Mouse (Mus musculus) kidney, adult 2 months (tissue): ENCODE measurements at regions not wholly inside any gene's neighbourhood (a gene's known extent, or its start where the extent isn't known, plus 50 kb on each side); places are given as distances from the start of the nearest gene placed in this dataset.

ENCODE experiments used
- DNase-seq: peaks from one replicate; pipeline ENCODE4 v3.0.0; 2021
- H3K27ac ChIP-seq: fragments of 200-500 bp; 2 replicates; pipeline ENCODE4 v1.5.1; 2012; ENCODE audit warnings: low read depth, low read length, control low read depth, inconsistent platforms; ENCODE audit not compliant: insufficient read depth
- H3K27me3 ChIP-seq: fragments of 200-500 bp; replicated peaks from 2 replicates; pipeline ENCODE4 v1.6.1; 2012; ENCODE audit warnings: mild to moderate bottlenecking, moderate library complexity, low read length, inconsistent platforms; ENCODE audit not compliant: control insufficient read depth, insufficient read depth
- H3K36me3 ChIP-seq: fragments of 200-500 bp; 2 replicates; pipeline ENCODE4 v1.6.1; 2012; ENCODE audit warnings: mild to moderate bottlenecking, moderate library complexity, low read length, inconsistent platforms; ENCODE audit not compliant: control insufficient read depth, insufficient read depth
- H3K4me1 ChIP-seq: fragments of 200-500 bp; 2 replicates; pipeline ENCODE4 v1.6.1; 2011; ENCODE audit warnings: low read length; ENCODE audit not compliant: control insufficient read depth, insufficient read depth
- H3K4me3 ChIP-seq: fragments of 200-500 bp; 2 replicates; pipeline ENCODE4 v1.5.1; 2011; ENCODE audit warnings: mild to moderate bottlenecking, low read depth, low read length, control low read depth; ENCODE audit not compliant: insufficient read depth
- CTCF ChIP-seq: fragments of 200-500 bp; conservative IDR thresholded peaks from 2 replicates; pipeline ENCODE4 v1.5.1; 2011; ENCODE audit warnings: low read depth, mild to moderate bottlenecking, control low read depth, low read length, moderate library complexity, mixed read lengths; ENCODE audit not compliant: insufficient read depth, insufficient read length
- POLR2A ChIP-seq: fragments of 200-500 bp; IDR thresholded peaks from one replicate; pipeline ENCODE4 v1.6.1; 2011; ENCODE audit warnings: low read depth, low read length, control low read depth
- WGBS: fragments of 180-500 bp; shearing (Covaris S2); methylation state at CpG from one replicate; pipeline ENCODE4 v1.1.7; 2018; 5-methylcytosine and 5-hydroxymethylcytosine counted together

DNA sequence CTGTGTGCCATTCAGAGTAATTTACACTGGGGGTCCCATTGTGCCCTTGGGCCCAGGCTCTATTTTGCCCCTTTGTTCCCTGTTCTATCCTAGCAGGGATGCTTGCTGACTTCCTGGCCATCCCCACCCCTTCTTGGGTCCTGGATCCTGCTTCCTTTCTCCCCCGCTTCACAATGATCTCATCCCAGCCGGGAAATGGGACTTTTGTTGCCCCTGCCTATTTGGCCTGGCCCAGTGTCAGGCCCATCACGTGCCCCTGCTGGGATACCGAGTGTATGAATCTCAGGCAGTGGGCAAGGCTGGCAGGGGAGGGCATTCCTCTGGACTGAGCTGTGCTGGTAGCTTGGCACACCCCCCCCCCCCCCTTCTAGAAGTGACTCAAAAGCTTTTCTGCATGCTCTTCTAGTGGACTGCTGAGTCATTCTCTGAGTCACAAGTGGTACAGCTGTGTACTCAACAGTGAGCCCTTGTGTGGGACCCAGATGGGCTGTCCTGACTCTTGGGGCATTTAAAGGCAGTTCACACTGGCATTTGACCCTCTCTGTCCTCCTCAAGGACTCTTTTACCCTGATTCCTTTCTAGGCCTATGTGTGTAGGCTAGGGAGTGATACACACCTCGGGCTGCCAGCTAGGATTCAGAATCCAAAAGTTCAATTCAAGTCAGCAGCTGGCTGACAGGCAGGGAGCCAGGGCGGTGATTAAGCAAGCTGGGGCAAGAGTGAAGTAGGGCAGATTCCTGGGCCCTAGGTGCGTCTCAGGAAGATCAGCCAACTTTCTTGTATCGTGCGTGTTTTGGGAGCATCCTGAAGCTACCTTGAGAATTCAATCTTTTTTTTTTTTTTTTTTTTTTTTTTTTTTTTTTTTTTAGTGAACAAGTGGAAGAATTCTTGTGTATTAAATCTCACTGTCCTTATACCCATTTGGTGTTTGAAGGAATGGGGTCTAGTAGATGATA is 1156.6 kb upstream of the A1bg start:
- 0 out of 2 replicates have a peak overlapping the region, but pooled peaks have one; percentile 4 for H3K27ac ChIP-seq
- no peak for TF ChIP-seq POLR2A
- H3K4me1 ChIP-seq = peaks cover 4% of the 10 kb centered on the region; the same call in 1 of the 2 replicates
- H3K4me3 ChIP-seq = no peak overlapping the region
- no peaks in the 10 kb centered on the region for H3K27me3 ChIP-seq
- H3K36me3 ChIP-seq = no peaks in the 10 kb centered on the region
- DNase-seq = peak; percentile 93
- 38% methylated on average over 9 of the region's 9 CpGs for WGBS

DNA sequence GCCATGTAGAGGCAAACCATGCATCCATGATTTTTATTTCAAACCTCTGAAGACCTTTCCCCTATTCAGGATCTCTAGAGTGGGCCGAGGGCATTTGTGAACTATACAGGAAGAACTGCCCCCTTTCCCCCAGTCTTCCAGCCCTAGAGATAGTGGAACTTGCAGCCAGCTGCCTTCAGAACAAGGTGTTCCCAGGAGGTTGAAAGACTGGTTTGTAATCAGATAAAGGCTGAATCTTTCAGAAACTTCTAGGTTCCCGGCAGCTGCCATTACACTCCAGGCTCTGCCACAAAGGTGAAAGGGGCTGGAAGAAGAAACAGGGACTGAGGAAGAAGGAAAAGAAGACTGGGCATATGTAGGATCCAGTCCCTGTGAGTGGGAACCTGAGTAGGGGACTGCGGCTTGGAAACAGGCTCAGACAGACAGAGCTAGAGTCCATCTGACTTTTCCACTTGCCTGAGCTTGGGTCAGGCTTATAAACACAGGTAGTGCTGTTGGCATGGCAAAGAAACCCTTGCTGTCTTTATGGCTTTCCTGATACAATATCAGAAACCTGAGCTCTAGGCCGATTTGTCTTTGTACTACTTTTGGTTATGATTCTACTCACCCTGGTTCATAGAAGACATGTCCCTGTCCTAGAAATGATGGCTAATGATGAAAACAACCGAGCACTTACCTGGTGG is 1153.9 kb upstream of the A1bg start:
- no peak overlapping the region for H3K4me3 ChIP-seq
- TF ChIP-seq CTCF = no peak
- TF ChIP-seq POLR2A = no peak
- no peak for DNase-seq
- peaks cover 4% of the 10 kb centered on the region; the same call in 1 of the 2 replicates for H3K4me1 ChIP-seq
- no peaks in the 10 kb centered on the region for H3K36me3 ChIP-seq
- 91% methylated on average over 5 of the region's 5 CpGs for WGBS
- no peak overlapping the region for H3K27ac ChIP-seq
- H3K27me3 ChIP-seq = no peaks in the 10 kb centered on the region

DNA sequence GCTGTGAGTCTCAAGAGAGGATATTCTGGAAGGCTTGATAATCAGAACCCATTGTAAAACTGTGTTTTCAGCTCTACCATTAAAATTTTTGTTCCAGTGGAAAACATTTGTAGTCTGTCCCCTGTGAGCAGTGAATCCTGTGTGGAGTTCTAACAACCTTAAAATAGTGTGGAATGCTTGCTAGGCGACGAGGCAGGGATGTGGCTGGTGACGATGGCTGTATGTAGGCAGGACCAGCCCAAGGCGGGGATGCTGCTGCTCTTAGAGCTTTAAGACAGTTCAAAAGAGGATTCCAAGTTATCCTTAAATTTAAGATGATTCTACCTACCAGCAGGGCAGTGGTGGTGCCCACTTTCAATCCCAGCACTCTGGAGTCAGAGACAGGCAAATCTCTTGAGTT is 1151.9 kb upstream of the A1bg start:
- TF ChIP-seq CTCF (no peak), POLR2A (no peak)
- no peak for DNase-seq
- 96% methylated on average over 4 of the region's 4 CpGs for WGBS

DNA sequence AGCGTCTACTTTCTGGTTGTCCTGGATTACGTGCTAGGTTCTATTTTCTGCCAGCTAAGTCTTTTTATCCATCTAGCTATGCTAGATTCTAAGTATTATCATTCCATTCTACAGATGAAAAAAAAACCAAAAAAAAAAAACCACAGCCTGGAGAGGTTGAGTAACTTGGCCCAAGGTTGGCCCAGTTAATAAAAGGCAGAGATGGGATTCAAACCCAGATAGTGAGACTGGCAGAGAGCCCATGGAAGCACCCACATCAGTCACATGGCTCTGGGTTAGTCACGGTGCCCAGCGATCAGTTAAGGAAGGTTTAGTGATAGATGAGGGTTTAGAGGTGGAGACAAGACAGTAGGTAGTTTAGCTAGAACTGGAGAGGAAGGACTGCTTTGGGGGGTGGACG is 1150.8 kb upstream of the A1bg start:
- Histone ChIP-seq H3K27me3 (no peaks in the 10 kb centered on the region), H3K36me3 (no peaks in the 10 kb centered on the region), H3K4me1 (no peaks in the 10 kb centered on the region), H3K4me3 (no peak overlapping the region), H3K27ac (no peak overlapping the region)
- no peak for DNase-seq
- TF ChIP-seq CTCF (no peak), POLR2A (no peak)
- WGBS = 94% methylated on average over 5 of the region's 5 CpGs

More for the DNA sequence above, 1151.9 kb upstream of the A1bg start:
- Histone ChIP-seq H3K4me1 (peaks cover 4% of the 10 kb centered on the region; the same call in 1 of the 2 replicates), H3K27ac (no peak overlapping the region), H3K27me3 (no peaks in the 10 kb centered on the region), H3K36me3 (no peaks in the 10 kb centered on the region), H3K4me3 (no peak overlapping the region)

DNA sequence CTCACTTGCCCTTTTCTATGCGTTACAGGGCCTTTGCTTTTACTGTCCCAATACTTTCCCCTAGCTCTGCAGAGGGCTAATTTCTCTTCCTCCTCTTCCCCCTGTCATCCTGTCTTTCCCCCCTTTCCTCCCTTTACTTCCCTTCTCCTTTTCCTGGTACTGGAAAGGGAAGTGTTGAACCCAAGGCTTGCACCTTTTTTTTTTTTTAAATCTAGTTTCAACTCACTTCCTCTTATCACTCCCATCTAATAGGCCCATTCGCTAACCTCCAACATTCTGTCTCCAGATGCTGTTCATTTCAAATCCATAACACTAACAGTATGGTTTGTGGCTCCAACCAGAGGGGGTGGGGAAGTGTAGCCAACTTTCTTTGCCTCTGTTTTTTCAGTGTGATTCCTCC is 1148.5 kb upstream of the A1bg start:
- no peak overlapping the region for H3K4me3 ChIP-seq
- no peak for TF ChIP-seq POLR2A
- no peak for TF ChIP-seq CTCF
- H3K27ac ChIP-seq = no peak overlapping the region
- no peaks in the 10 kb centered on the region for H3K27me3 ChIP-seq
- 83% methylated on average over 2 of the region's 2 CpGs for WGBS
- no peak for DNase-seq
- no peaks in the 10 kb centered on the region for H3K36me3 ChIP-seq
- H3K4me1 ChIP-seq = no peaks in the 10 kb centered on the region

DNA sequence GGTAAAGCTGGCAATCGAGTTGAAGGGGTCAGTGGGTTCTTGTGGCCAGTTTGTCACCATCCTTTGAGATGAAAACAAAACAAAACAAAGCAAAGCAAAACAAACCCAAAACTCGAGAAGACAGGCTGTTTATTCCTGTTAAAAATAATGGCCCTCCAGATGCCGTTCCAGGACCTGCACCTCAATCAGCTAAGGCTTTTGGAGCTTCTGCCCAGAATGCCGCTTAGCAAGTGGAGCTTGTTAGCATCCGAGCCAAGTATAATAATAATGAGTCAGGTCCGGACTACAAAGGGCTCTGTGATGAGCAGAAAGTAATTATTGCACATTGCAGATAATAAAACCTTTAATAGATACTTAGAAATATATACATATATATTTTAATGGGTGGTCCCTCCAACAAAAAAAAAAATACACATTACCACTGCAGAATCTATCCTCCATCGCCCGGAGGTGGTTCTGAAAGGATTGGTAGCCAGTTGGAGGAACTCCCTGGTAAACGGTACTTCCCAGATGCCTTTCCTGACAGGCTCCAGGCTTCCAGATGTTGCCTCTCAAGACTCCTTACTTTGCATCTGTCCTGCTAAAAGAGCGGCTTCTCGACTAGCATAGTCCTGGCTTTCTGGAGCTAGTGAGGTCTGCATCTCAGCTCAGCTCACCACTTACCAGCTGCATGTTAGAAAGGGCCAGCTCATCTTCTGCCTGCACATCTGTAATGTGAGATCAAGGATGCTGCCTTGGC is 1145.8 kb upstream of the A1bg start:
- no peaks in the 10 kb centered on the region for H3K36me3 ChIP-seq
- TF ChIP-seq CTCF = no peak
- no peak for TF ChIP-seq POLR2A
- no peaks in the 10 kb centered on the region for H3K4me1 ChIP-seq
- H3K27me3 ChIP-seq = no peaks in the 10 kb centered on the region
- no peak overlapping the region for H3K27ac ChIP-seq
- no peak for DNase-seq
- H3K4me3 ChIP-seq = no peak overlapping the region
- WGBS = 71% methylated on average over 11 of the region's 11 CpGs
